Mouse (Mus musculus): ENCODE data around the gene Vmn2r46.
"Not testable (repeated sequence)": the region's sequence is repeated elsewhere in the genome, so short reads cannot be mapped to it uniquely, and the experiment has no call there.

Gene Vmn2r46

GRCm38 (mm10) chr7:9770471-9770870 is at the start of gene Vmn2r46:
Gene Vmn2r46 (minus strand): TSS chr7:9770571.
- DNase-seq (ENCODE audit: low spot score in 2 of 2) = not testable (repeated sequence)
